Mouse (Mus musculus) C2C12 (cell line): Measurements from ENCODE around the gene Ankrd17. TPM values are rescaled to one million over a fixed set of nuclear protein-coding genes. Genes with fewer than 3 reads are reported as not detected.
A peak's percentile ranks its signal among the peaks of the same experiment; 100 is the strongest.

Experiments used
- H3K27me3 ChIP-seq: one replicate; pipeline ENCODE4 v1.6.1; 2011; ENCODE audit not compliant: control insufficient read depth, insufficient read depth, insufficient read length
- H3K36me3 ChIP-seq: one replicate; pipeline ENCODE4 v1.6.1; 2011; ENCODE audit not compliant: control insufficient read depth, insufficient read depth
- H3K4me3 ChIP-seq: one replicate; pipeline ENCODE4 v1.5.1; 2011; ENCODE audit warnings: mild to moderate bottlenecking, control low read depth; ENCODE audit not compliant: poor library complexity, insufficient read depth, severe bottlenecking
- H3K79me2 ChIP-seq: one replicate; pipeline ENCODE4 v1.6.1; 2011; ENCODE audit not compliant: control insufficient read depth, insufficient read depth
- H3K79me3 ChIP-seq: one replicate; pipeline ENCODE4 v1.6.1; 2011; ENCODE audit warnings: low read depth, control low read depth
- H3ac ChIP-seq: one replicate; pipeline ENCODE3; 2011; ENCODE audit warnings: low read depth; ENCODE audit not compliant: control insufficient read depth, insufficient read length
- CEBPB ChIP-seq: IDR thresholded peaks from one replicate; pipeline ENCODE4 v1.6.1; 2011; ENCODE audit warnings: low read depth, mild to moderate bottlenecking, control low read depth, moderate library complexity
- CTCF ChIP-seq: IDR thresholded peaks from one replicate; pipeline ENCODE4 v1.5.1; 2011; ENCODE audit not compliant: control insufficient read depth, insufficient read depth, insufficient read length
- FOSL1 ChIP-seq: IDR thresholded peaks from one replicate; pipeline ENCODE4 v1.8.0; 2011; ENCODE audit warnings: mild to moderate bottlenecking, low read length; ENCODE audit not compliant: poor library complexity, insufficient read depth, severe bottlenecking
- MAX ChIP-seq: IDR thresholded peaks from one replicate; pipeline ENCODE4 v1.6.1; 2011; ENCODE audit warnings: mild to moderate bottlenecking, control low read depth
- MYOD1 ChIP-seq: IDR thresholded peaks from one replicate; pipeline ENCODE4 v1.6.1; 2011; ENCODE audit warnings: low read depth; ENCODE audit not compliant: control insufficient read depth, insufficient read length
- MYOG ChIP-seq: IDR thresholded peaks from one replicate; pipeline ENCODE4 v1.6.1; 2011; ENCODE audit not compliant: control insufficient read depth, insufficient read length; ENCODE audit errors: extremely low read depth
- USF1 ChIP-seq: IDR thresholded peaks from one replicate; pipeline ENCODE4 v1.6.1; 2011; ENCODE audit warnings: low read depth, mild to moderate bottlenecking, control low read depth, moderate library complexity
- polyA plus RNA-seq: library from polyadenylated mRNA; unstranded; fragments of >200 nt; fragmentation: generic; extraction: Trizol; gene quantifications from one replicate; pipeline ENCODE4 v1.2.1, GENCODE M21; 2012; ENCODE audit warnings: missing spikeins

Ankrd17 gene
- polyA plus RNA-seq, 1 experiment, result 16.0 TPM

GRCm38 (mm10) chr5:90365141-90365951 lies 1.0 kb downstream of the Ankrd17 start:
- Histone ChIP-seq H3K79me2 (peaks cover 72% of the 10 kb centered on the region), H3ac (peak overlapping the region; percentile 91)
- no peak for TF ChIP-seq MAX
- TF ChIP-seq MYOG, result no peak
- TF ChIP-seq FOSL1, result no peak
- no peak for TF ChIP-seq USF1
- no peak for TF ChIP-seq MYOD1

GRCm38 (mm10) chr5:90364526-90364925 lies 1.9 kb downstream of the Ankrd17 start:
- TF ChIP-seq MAX, result no peak
- no peak for TF ChIP-seq USF1
- TF ChIP-seq CTCF, result no peak
- no peak for TF ChIP-seq CEBPB
- TF ChIP-seq FOSL1, result no peak
- no peak for TF ChIP-seq MYOG
- no peak for TF ChIP-seq MYOD1
- H3K36me3 ChIP-seq, result peaks cover 36% of the 10 kb centered on the region
- H3K79me3 ChIP-seq, result peaks cover 65% of the 10 kb centered on the region
- H3K4me3 ChIP-seq, result peak overlapping the region; percentile 89
- peaks cover 80% of the 10 kb centered on the region for H3K79me2 ChIP-seq
- H3ac ChIP-seq, result peak overlapping the region; percentile 91
- no peaks in the 10 kb centered on the region for H3K27me3 ChIP-seq

More at GRCm38 (mm10) chr5:90365141-90365951, 1.0 kb downstream of the Ankrd17 start:
- Histone ChIP-seq H3K4me3 (peak overlapping the region; percentile 89), H3K27me3 (no peaks in the 10 kb centered on the region), H3K79me3 (peaks cover 56% of the 10 kb centered on the region), H3K36me3 (peaks cover 27% of the 10 kb centered on the region)

- H3K27me3 ChIP-seq, result no peaks in the 10 kb centered on the region
- peaks cover 55% of the 10 kb centered on the region for H3K36me3 ChIP-seq
- peaks cover 100% of the 10 kb centered on the region for H3K79me2 ChIP-seq
- no peak for TF ChIP-seq MYOD1
- TF ChIP-seq MYOG, result no peak
- no peak for TF ChIP-seq CTCF
- no peak for TF ChIP-seq USF1
- TF ChIP-seq MAX, result no peak
- TF ChIP-seq FOSL1, result no peak
- no peak for TF ChIP-seq CEBPB
- H3K79me3 ChIP-seq, result peaks cover 98% of the 10 kb centered on the region
- no peak overlapping the region for H3ac ChIP-seq
- no peak overlapping the region for H3K4me3 ChIP-seq
Observed at GRCm38 (mm10) chr5:90355824-90356223, 10.6 kb downstream of the Ankrd17 start.

GRCm38 (mm10) chr5:90353552-90354317 lies 12.6 kb downstream of the Ankrd17 start:
- H3K79me2 ChIP-seq, result peaks cover 100% of the 10 kb centered on the region
- no peak overlapping the region for H3ac ChIP-seq
- peaks cover 34% of the 10 kb centered on the region for H3K36me3 ChIP-seq
- H3K79me3 ChIP-seq, result peaks cover 96% of the 10 kb centered on the region
- TF ChIP-seq MAX (no peak), CTCF (no peak), MYOG (no peak), FOSL1 (no peak)
- no peaks in the 10 kb centered on the region for H3K27me3 ChIP-seq
- no peak overlapping the region for H3K4me3 ChIP-seq

- Histone ChIP-seq H3K36me3 (peaks cover 9% of the 10 kb centered on the region), H3K27me3 (no peaks in the 10 kb centered on the region), H3K79me3 (peaks cover 87% of the 10 kb centered on the region), H3K79me2 (peaks cover 100% of the 10 kb centered on the region), H3ac (no peak overlapping the region), H3K4me3 (no peak overlapping the region)
- TF ChIP-seq MYOD1, result no peak
- no peak for TF ChIP-seq USF1
- no peak for TF ChIP-seq CTCF
- TF ChIP-seq MAX, result no peak
- no peak for TF ChIP-seq CEBPB
- no peak for TF ChIP-seq MYOG
- no peak for TF ChIP-seq FOSL1
Observed at GRCm38 (mm10) chr5:90346877-90347276, 19.5 kb downstream of the Ankrd17 start.
